Mouse (Mus musculus) layer of hippocampus, adult 9-10 months (tissue): Measurements from ENCODE around the gene Slc25a15.

ENCODE experiments used
- DNase-seq: peaks from one replicate; pipeline ENCODE4 v3.0.0; 2022; ENCODE audit warnings: low spot score

Slc25a15 gene

GRCm38 (mm10) chr8:22398142-22398951 is at the start of gene Slc25a15:
Slc25a15 (minus strand) TSS chr8:22398597.
- DNase-seq = no peak

- no peak for DNase-seq
Observed at GRCm38 (mm10) chr8:22411971-22412370, 13.6 kb upstream of the Slc25a15 start.

DNA sequence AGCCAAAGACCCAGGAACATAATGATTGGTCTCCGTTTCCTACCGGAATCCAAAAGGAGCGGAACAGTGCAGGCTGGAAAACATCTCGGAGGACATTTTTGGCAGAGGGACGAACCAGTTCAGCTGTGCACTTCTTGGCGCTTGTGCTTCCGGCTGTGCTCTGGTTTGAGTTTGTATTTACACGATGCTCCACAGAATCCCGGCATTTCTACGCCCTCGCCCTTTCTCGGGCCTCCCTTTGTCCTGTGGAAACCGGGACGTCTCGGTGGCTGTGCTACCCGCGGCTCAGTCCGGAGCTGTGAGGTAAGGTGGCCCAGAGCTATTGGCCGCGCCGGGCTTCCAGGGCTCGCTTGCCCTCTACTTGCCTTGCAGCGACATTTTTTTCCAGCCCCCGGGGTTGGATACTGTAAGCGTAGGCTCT is 12.9 kb upstream of the Slc25a15 start, which contains the start of gene Mrps31:
TSS of gene Mrps31 (plus strand) at position 80 of the 421 bp plus-strand sequence.
- DNase-seq = peak; percentile 85

GRCm38 (mm10) chr8:22410688-22411281 is 12.4 kb upstream of the Slc25a15 start:
- DNase-seq = no peak

DNA sequence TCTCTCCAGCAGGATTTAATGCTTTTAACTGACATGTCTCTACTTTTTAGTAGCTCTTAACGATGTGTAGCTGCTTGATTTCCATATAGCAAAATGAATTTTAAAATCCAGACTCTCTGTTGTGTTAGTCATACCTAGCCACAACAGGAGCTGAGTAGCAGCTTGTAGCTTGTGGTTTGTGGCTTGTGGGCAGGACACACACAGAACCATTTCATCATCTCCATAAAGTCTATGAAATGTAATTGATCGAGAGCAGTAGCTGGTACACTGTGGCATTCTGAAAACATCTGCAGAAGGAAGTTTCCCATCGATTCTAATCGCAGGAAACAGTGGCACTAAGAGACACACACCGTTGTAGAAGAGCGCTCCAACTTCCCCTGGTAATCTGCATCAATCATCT is 7.3 kb upstream of the Slc25a15 start:
- no peak for DNase-seq

GRCm38 (mm10) chr8:22403235-22403634 is 4.8 kb upstream of the Slc25a15 start:
- DNase-seq = no peak

- no peak for DNase-seq
Observed at GRCm38 (mm10) chr8:22400593-22400992, 2.2 kb upstream of the Slc25a15 start.

DNA sequence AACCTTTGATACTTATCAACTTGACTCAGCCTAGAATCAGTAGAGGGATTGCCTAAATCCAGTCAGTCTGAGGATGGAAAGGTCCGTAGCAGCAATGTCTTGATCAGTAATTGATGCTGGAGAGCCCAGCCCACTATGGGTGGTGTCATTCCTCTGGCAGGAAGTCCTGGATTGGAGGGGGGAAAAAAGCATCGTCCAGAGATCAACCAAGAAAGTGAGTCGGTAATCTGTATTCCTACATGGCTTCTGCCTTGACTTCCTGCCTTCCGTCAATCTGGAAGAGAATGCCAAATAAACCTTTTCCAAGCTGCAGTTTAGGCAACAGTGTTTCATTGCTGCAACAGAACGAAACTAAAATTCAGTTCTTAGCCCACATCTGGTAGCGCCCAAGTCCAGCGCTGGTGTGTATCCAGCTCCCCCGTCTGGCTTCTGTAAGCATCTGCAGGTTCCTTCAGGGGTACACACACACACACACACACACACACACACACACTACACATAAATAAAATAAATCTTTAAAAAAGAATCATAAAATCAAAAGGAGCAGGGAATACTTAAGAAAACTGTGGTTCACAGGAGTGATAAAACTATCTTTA is 986 bp upstream of the Slc25a15 start:
- DNase-seq = no peak

GRCm38 (mm10) chr8:22397811-22398141 is 621 bp downstream of the Slc25a15 start:
- DNase-seq = no peak

GRCm38 (mm10) chr8:22395256-22395655 is 3.1 kb downstream of the Slc25a15 start:
- no peak for DNase-seq

GRCm38 (mm10) chr8:22394471-22394870 is 3.9 kb downstream of the Slc25a15 start:
- DNase-seq = no peak

GRCm38 (mm10) chr8:22390766-22391463 is 7.5 kb downstream of the Slc25a15 start:
- no peak for DNase-seq

- DNase-seq = no peak
Observed at GRCm38 (mm10) chr8:22389874-22390273, 8.5 kb downstream of the Slc25a15 start.

- DNase-seq = no peak
Observed at GRCm38 (mm10) chr8:22385158-22385557, 13.2 kb downstream of the Slc25a15 start.

DNA sequence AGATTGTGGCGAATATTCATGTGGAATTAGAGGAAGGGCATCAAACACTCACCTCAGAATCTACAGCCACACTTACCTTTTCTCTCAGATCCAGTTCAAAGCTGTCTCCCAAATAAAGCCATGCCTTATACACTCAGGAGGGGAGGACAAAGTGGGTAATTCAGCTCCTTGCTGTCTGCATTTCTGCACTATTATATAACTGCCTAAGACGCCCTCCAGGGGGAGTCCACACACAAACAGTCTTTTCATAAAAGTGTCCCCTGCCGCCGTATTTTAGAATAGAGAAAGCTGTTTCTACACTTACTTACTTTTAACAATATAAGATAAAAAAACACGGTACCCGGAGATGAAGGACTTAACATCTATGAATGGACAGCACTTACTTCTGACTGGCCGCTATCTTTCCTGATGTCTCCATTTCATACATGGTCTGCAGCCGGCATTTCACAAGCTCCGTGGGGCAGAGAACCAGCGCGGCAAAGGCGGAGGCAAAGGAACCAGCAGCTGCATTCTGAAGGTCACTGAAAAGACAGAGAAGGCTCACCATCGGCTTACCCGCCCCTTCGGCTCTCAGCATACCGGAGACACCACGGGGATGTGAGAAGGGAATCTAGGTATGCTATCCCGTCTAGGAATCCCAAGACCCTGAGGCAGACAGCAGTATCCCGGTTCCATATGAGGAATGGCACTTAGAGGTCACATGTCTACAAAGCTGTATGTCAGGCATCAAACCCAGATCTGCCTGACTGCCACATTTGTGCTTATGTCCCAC is 15.4 kb downstream of the Slc25a15 start:
- no peak for DNase-seq

GRCm38 (mm10) chr8:22380934-22381333 is 17.5 kb downstream of the Slc25a15 start:
- DNase-seq = no peak

DNA sequence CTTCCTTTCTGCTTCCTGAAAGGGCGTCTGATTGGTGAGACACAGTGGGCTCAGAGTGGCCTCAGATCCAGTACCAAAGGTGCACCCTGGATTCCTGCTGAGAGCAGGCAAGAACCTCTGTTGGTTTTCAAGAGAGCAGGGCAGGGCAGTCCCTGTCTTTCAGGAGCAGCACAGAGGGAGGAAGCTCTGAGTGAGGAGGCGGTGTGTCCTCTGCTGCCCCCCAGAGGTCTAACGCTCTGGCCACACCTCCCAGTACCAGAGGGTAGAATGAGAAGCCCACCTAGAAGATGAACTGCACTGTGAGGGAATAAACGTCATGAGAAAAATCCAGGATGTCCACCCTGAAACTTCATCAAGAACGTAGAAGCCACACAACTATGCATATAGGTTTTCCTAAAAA is 21.5 kb downstream of the Slc25a15 start:
- DNase-seq = no peak

DNA sequence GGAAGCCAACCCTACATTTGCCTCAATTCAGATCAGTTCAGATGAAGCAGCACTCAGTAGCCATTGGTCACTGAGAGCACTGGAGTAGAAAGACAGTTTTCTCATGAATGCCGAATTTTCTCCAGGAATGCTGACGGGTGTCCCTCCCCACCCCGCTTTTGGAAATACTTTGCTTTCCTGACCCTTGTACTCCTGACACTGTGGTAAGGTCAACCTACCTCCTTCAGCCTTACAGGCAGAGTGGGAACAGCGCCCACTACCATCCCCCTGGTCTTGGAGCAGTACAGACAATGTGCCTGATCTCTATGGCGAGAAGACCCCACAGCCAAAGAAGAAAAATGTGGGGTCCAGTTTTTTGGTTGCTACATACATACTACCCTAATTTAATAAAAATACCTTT is 22.1 kb downstream of the Slc25a15 start:
- no peak for DNase-seq

DNA sequence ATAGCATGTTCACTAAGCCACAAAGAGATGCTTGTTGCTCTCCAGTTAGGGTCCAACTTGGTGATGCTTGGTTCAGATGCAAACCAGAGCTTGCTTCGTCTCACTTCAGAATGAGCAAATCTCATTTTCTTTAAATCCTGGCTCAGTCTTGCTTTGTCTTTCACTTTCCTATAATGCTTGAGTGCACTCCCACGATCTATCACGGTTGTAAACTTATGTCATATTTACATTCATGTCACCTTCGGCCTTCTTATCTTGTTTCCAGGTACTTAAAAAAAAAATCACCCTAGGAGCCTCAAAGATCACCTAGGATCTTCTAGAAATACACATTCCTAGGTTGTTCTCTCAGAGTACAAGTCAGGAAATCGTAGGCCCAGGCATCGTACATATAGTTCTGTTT is 38.5 kb downstream of the Slc25a15 start:
- DNase-seq = no peak

DNA sequence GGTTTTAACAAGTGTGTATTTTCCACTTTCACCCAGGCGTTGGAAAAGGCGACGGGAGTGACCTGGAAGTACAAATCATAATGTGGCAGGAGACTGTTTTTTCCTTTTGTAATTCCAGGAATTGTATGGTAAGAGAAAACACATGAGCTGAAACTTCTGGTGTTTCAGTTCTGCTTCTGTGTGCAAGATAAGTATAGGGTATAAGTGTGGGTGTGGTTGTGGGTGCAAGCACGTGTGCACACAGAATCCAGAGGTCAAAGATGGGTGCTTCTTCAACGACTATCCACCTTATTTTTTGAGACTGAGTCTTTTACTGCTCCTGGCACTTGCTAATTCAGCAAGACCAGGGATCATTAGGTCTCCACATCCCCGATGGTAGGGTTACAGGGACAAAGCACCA is 39.0 kb downstream of the Slc25a15 start:
- no peak for DNase-seq

- DNase-seq = no peak
Observed at GRCm38 (mm10) chr8:22335426-22335825, 63.0 kb downstream of the Slc25a15 start.
